Mouse (Mus musculus): ENCODE data around the gene Treml4. TPM values are rescaled to one million over a fixed set of nuclear protein-coding genes. Genes with fewer than 3 reads are reported as not detected.

The Treml4 gene
- polyA plus RNA-seq, 1 experiment from 2014 or later: 0.74 TPM

GRCm38 (mm10) chr17:48274885-48275284 lies 10.8 kb downstream of the Treml4 start:
- Histone ChIP-seq H3K4me3 (no peak overlapping the region), H3K9me3 (replicated peaks) (no peaks in the 10 kb centered on the region), H3K4me1 (replicated peaks) (0 out of 2 replicates have a peak, but pooled peaks cover 5% of the 10 kb centered on the region), H3K27ac (ENCODE audit: poor library complexity, severe bottlenecking) (no peak overlapping the region), H3K4me2 (no peak overlapping the region), H3K27me3 (replicated peaks) (no peaks in the 10 kb centered on the region), H3K36me3 (no peaks in the 10 kb centered on the region), H3K9ac (no peak overlapping the region)
- 28% methylated on average over 6 of the region's 6 CpGs for WGBS
- ATAC-seq (ENCODE audit: insufficient number of reproducible peaks, low FRiP score): no peak

- WGBS: 49% methylated on average over 7 of the region's 7 CpGs
- Histone ChIP-seq H3K9ac (no peak overlapping the region), H3K36me3 (no peaks in the 10 kb centered on the region), H3K4me1 (replicated peaks) (0 out of 2 replicates have a peak, but pooled peaks cover 5% of the 10 kb centered on the region), H3K4me2 (no peak overlapping the region), H3K4me3 (no peak overlapping the region), H3K27ac (ENCODE audit: poor library complexity, severe bottlenecking) (no peak overlapping the region), H3K9me3 (replicated peaks) (no peaks in the 10 kb centered on the region), H3K27me3 (replicated peaks) (no peaks in the 10 kb centered on the region)
- no peak for ATAC-seq (ENCODE audit: insufficient number of reproducible peaks, low FRiP score)
Observed at GRCm38 (mm10) chr17:48275736-48276135, 11.6 kb downstream of the Treml4 start.

- Histone ChIP-seq H3K4me2 (no peak overlapping the region), H3K27ac (ENCODE audit: poor library complexity, severe bottlenecking) (no peak overlapping the region), H3K36me3 (no peaks in the 10 kb centered on the region), H3K9ac (no peak overlapping the region), H3K4me1 (replicated peaks) (peaks cover 2% of the 10 kb centered on the region; the same call in 1 of the 2 replicates), H3K9me3 (replicated peaks) (no peaks in the 10 kb centered on the region), H3K27me3 (replicated peaks) (no peaks in the 10 kb centered on the region), H3K4me3 (no peak overlapping the region)
- ATAC-seq (ENCODE audit: insufficient number of reproducible peaks, low FRiP score): no peak
Observed at GRCm38 (mm10) chr17:48278381-48278780, 14.3 kb downstream of the Treml4 start.

- Histone ChIP-seq H3K4me1 (replicated peaks) (peaks cover 2% of the 10 kb centered on the region; the same call in 1 of the 2 replicates), H3K4me2 (no peak overlapping the region), H3K27ac (ENCODE audit: poor library complexity, severe bottlenecking) (no peak overlapping the region), H3K9me3 (replicated peaks) (no peaks in the 10 kb centered on the region), H3K36me3 (no peaks in the 10 kb centered on the region), H3K27me3 (replicated peaks) (no peaks in the 10 kb centered on the region), H3K9ac (no peak overlapping the region), H3K4me3 (no peak overlapping the region)
- ATAC-seq (ENCODE audit: insufficient number of reproducible peaks, low FRiP score): no peak
- 56% methylated on average over 4 of the region's 4 CpGs for WGBS
Observed at GRCm38 (mm10) chr17:48279002-48279401, 14.9 kb downstream of the Treml4 start.

- H3K4me2 ChIP-seq: peak overlapping the region; percentile 66
Observed at GRCm38 (mm10) chr17:48280943-48281738, 17.0 kb downstream of the Treml4 start.

GRCm38 (mm10) chr17:48281739-48282085 lies 17.6 kb downstream of the Treml4 start:
- 4% methylated on average over 2 of the region's 3 CpGs for WGBS
- Histone ChIP-seq H3K36me3 (no peaks in the 10 kb centered on the region), H3K27ac (ENCODE audit: poor library complexity, severe bottlenecking) (no peak overlapping the region), H3K4me1 (replicated peaks) (peaks cover 2% of the 10 kb centered on the region; the same call in 1 of the 2 replicates), H3K9me3 (replicated peaks) (no peaks in the 10 kb centered on the region), H3K27me3 (replicated peaks) (no peaks in the 10 kb centered on the region), H3K4me2 (peak overlapping the region; percentile 66), H3K4me3 (peak overlapping the region; percentile 32), H3K9ac (peak overlapping the region; percentile 54; the same call in 1 of the 2 replicates)
- no peak for ATAC-seq (ENCODE audit: insufficient number of reproducible peaks, low FRiP score)

More at GRCm38 (mm10) chr17:48280943-48281738, 17.0 kb downstream of the Treml4 start:
- ATAC-seq (ENCODE audit: insufficient number of reproducible peaks, low FRiP score): peak; percentile 48; the same call in 1 of the 2 replicates
- peak overlapping the region; percentile 32 for H3K4me3 ChIP-seq
- peak overlapping the region; percentile 54; the same call in 1 of the 2 replicates for H3K9ac ChIP-seq
- H3K9me3 ChIP-seq (replicated peaks): no peaks in the 10 kb centered on the region
- H3K27ac ChIP-seq (ENCODE audit: poor library complexity, severe bottlenecking): no peak overlapping the region
- no peaks in the 10 kb centered on the region for H3K36me3 ChIP-seq
- peaks cover 2% of the 10 kb centered on the region; the same call in 1 of the 2 replicates for H3K4me1 ChIP-seq (replicated peaks)
- no peaks in the 10 kb centered on the region for H3K27me3 ChIP-seq (replicated peaks)
- WGBS: 33% methylated on average over 18 of the region's 18 CpGs

GRCm38 (mm10) chr17:48286765-48287164 lies 22.7 kb downstream of the Treml4 start:
- Histone ChIP-seq H3K36me3 (no peaks in the 10 kb centered on the region), H3K27ac (ENCODE audit: poor library complexity, severe bottlenecking) (no peak overlapping the region), H3K9ac (no peak overlapping the region), H3K9me3 (replicated peaks) (peaks cover 3% of the 10 kb centered on the region; the same call in 1 of the 2 replicates), H3K4me2 (no peak overlapping the region), H3K27me3 (replicated peaks) (no peaks in the 10 kb centered on the region), H3K4me3 (no peak overlapping the region), H3K4me1 (replicated peaks) (no peaks in the 10 kb centered on the region)
- WGBS: 45% methylated on average over 1 of the region's 1 CpGs
- ATAC-seq (ENCODE audit: insufficient number of reproducible peaks, low FRiP score): 0 out of 2 replicates have a peak, but pooled peaks have one; percentile 29

- 54% methylated on average over 2 of the region's 2 CpGs for WGBS
- H3K27ac ChIP-seq (ENCODE audit: poor library complexity, severe bottlenecking): no peak overlapping the region
- no peaks in the 10 kb centered on the region for H3K27me3 ChIP-seq (replicated peaks)
- no peak overlapping the region for H3K4me2 ChIP-seq
- no peak for ATAC-seq (ENCODE audit: insufficient number of reproducible peaks, low FRiP score)
- no peak overlapping the region for H3K9ac ChIP-seq
- H3K4me1 ChIP-seq (replicated peaks): no peaks in the 10 kb centered on the region
- H3K9me3 ChIP-seq (replicated peaks): peaks cover 3% of the 10 kb centered on the region; the same call in 1 of the 2 replicates
- H3K36me3 ChIP-seq: no peaks in the 10 kb centered on the region
- no peak overlapping the region for H3K4me3 ChIP-seq
Observed at GRCm38 (mm10) chr17:48287276-48287675, 23.2 kb downstream of the Treml4 start.

GRCm38 (mm10) chr17:48293500-48294194 lies 29.6 kb downstream of the Treml4 start:
- Histone ChIP-seq H3K9me3 (replicated peaks) (no peaks in the 10 kb centered on the region), H3K27me3 (replicated peaks) (no peaks in the 10 kb centered on the region), H3K4me1 (replicated peaks) (no peaks in the 10 kb centered on the region), H3K27ac (ENCODE audit: poor library complexity, severe bottlenecking) (no peak overlapping the region), H3K36me3 (no peaks in the 10 kb centered on the region), H3K9ac (no peak overlapping the region), H3K4me2 (no peak overlapping the region), H3K4me3 (no peak overlapping the region)
- 75% methylated on average over 5 of the region's 5 CpGs for WGBS
- ATAC-seq (ENCODE audit: insufficient number of reproducible peaks, low FRiP score): no peak

- Histone ChIP-seq H3K9me3 (replicated peaks) (no peaks in the 10 kb centered on the region), H3K4me2 (peak within 1 kb of the TSS; percentile 14), H3K4me3 (peak within 1 kb of the TSS; percentile 30), H3K27me3 (replicated peaks) (0 out of 2 replicates have a peak, but pooled peaks cover 4% of the 10 kb centered on the region), H3K9ac (no peak within 1 kb of the TSS), H3K36me3 (no peaks in the 10 kb centered on the region), H3K4me1 (replicated peaks) (peaks cover 4% of the 10 kb centered on the region; the same call in 1 of the 2 replicates), H3K27ac (ENCODE audit: poor library complexity, severe bottlenecking) (peak within 1 kb of the TSS; percentile 30; the same call in 1 of the 2 replicates)
- WGBS: 24% methylated on average over 3 of the region's 4 CpGs
- ATAC-seq (ENCODE audit: insufficient number of reproducible peaks, low FRiP score): peak; percentile 92
Observed at GRCm38 (mm10) chr17:48299203-48299602, 35.1 kb downstream of the Treml4 start, which contains the start of gene Treml2. Gene Treml2, plus strand, starts transcription at chr17:48299498.

GRCm38 (mm10) chr17:48299756-48300155 lies 35.7 kb downstream of the Treml4 start:
- H3K9me3 ChIP-seq (replicated peaks): no peaks in the 10 kb centered on the region
- whole genome bisulfite sequencing: 48% methylated on average over 7 of the region's 7 CpGs
- peak overlapping the region; percentile 30 for H3K4me3 ChIP-seq
- peaks cover 8% of the 10 kb centered on the region; the same call in 1 of the 2 replicates for H3K4me1 ChIP-seq (replicated peaks)
- 0 out of 2 replicates have a peak, but pooled peaks cover 4% of the 10 kb centered on the region for H3K27me3 ChIP-seq (replicated peaks)
- H3K4me2 ChIP-seq: peak overlapping the region; percentile 14
- ATAC-seq (ENCODE audit: insufficient number of reproducible peaks, low FRiP score): no peak
- no peaks in the 10 kb centered on the region for H3K36me3 ChIP-seq
- H3K9ac ChIP-seq: no peak overlapping the region
- H3K27ac ChIP-seq (ENCODE audit: poor library complexity, severe bottlenecking): peak overlapping the region; percentile 30; the same call in 1 of the 2 replicates
